Mouse (Mus musculus) embryonic facial prominence, embryonic 12.5 days (tissue): Measurements from ENCODE around the gene Scly. TPM values are rescaled to one million over a fixed set of nuclear protein-coding genes. Genes with fewer than 3 reads are reported as not detected.

Experiments
- ATAC-seq: fragments of 200-750 bp; cut with Nextera tagmentation; 2 replicates; pipeline ENCODE4 v1.8.0; 2017; ENCODE audit not compliant: insufficient number of reproducible peaks, insufficient read depth, low FRiP score, low TSS enrichment
- H3K27ac ChIP-seq: fragments of 300-500 bp; sonication (generic); 2 replicates; pipeline ENCODE4 v1.5.1; 2016; ENCODE audit warnings: mild to moderate bottlenecking
- H3K27me3 ChIP-seq: fragments of 300-500 bp; sonication (generic); 2 replicates; pipeline ENCODE4 v1.6.1; 2016; ENCODE audit warnings: mild to moderate bottlenecking, moderate library complexity
- H3K36me3 ChIP-seq: fragments of 300-500 bp; sonication (generic); 2 replicates; pipeline ENCODE4 v1.6.1; 2016; ENCODE audit warnings: mild to moderate bottlenecking
- H3K4me1 ChIP-seq: fragments of 300-500 bp; sonication (generic); 2 replicates; pipeline ENCODE4 v1.6.1; 2016
- H3K4me2 ChIP-seq: fragments of 300-500 bp; sonication (generic); replicated peaks from 2 replicates; pipeline ENCODE4 v1.6.1; 2016; ENCODE audit warnings: mild to moderate bottlenecking, moderate library complexity
- H3K4me3 ChIP-seq: fragments of 300-500 bp; sonication (generic); 2 replicates; pipeline ENCODE4 v1.5.1; 2016; ENCODE audit warnings: mild to moderate bottlenecking
- H3K9ac ChIP-seq: fragments of 300-500 bp; sonication (generic); 2 replicates; pipeline ENCODE4 v1.6.1; 2016; ENCODE audit warnings: mild to moderate bottlenecking, moderate library complexity
- H3K9me3 ChIP-seq: fragments of 300-500 bp; sonication (generic); 2 replicates; pipeline ENCODE4 v1.6.1; 2016; ENCODE audit warnings: mild to moderate bottlenecking, moderate library complexity
- WGBS: fragments of 180-500 bp; shearing (Covaris S2); methylation state at CpG from one replicate; pipeline ENCODE4 v1.1.7; 2016; 5-methylcytosine and 5-hydroxymethylcytosine counted together
- polyA plus RNA-seq: library from polyadenylated mRNA; unstranded; fragments of >200 nt; fragmentation: Nextera tagmentation; extraction: Ambion mirVana; gene quantifications from 2 replicates; pipeline ENCODE4 v1.2.1, GENCODE M21; 2016

Gene Scly
- polyA plus RNA-seq, 1 experiment from 2014 or later = 14.2 TPM

- no peak for ATAC-seq
- H3K4me3 ChIP-seq = no peak overlapping the region
- 0 out of 2 replicates have a peak, but pooled peaks cover 3% of the 10 kb centered on the region for H3K4me1 ChIP-seq
- peaks cover 21% of the 10 kb centered on the region for H3K36me3 ChIP-seq
- 84% methylated on average over 3 of the region's 3 CpGs for WGBS
- no peak overlapping the region for H3K27ac ChIP-seq
- no peak overlapping the region for H3K9ac ChIP-seq
- no peaks in the 10 kb centered on the region for H3K9me3 ChIP-seq
- no peaks in the 10 kb centered on the region for H3K27me3 ChIP-seq
- no peak overlapping the region for H3K4me2 ChIP-seq
Observed at GRCm38 (mm10) chr1:91302021-91302420, 3.9 kb downstream of the Scly start.

DNA sequence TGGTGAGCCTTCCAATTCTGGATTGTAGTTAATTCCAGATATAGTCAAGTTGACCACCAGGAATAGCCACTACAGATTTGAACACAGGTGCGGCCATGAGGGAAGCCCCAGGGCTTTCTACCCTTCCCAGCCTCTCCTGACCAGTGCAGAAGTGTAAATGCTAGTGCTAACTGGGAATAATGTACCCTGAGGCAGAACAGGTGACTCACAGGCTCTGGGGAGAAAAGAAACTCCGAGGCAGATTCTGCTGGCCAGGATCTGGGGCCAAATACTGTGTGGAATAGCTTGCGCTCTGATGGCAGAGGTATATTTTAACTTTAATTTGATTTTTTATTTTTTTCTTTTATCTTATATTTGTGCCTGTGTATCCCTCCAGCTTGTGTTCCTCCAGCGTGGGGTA, 6.5 kb downstream of the Scly start:
- H3K27me3 ChIP-seq = no peaks in the 10 kb centered on the region
- H3K9me3 ChIP-seq = no peaks in the 10 kb centered on the region
- no peak overlapping the region for H3K4me2 ChIP-seq
- H3K36me3 ChIP-seq = peaks cover 39% of the 10 kb centered on the region
- no peak overlapping the region for H3K9ac ChIP-seq
- 82% methylated on average over 4 of the region's 4 CpGs for WGBS
- no peaks in the 10 kb centered on the region for H3K4me1 ChIP-seq
- no peak overlapping the region for H3K27ac ChIP-seq
- ATAC-seq = no peak
- no peak overlapping the region for H3K4me3 ChIP-seq

GRCm38 (mm10) chr1:91309366-91310085, 11.4 kb downstream of the Scly start:
- Histone ChIP-seq H3K4me1 (0 out of 2 replicates have a peak, but pooled peaks cover 2% of the 10 kb centered on the region), H3K9ac (no peak overlapping the region), H3K27ac (no peak overlapping the region), H3K4me3 (no peak overlapping the region), H3K27me3 (no peaks in the 10 kb centered on the region), H3K9me3 (no peaks in the 10 kb centered on the region), H3K4me2 (no peak overlapping the region), H3K36me3 (peaks cover 48% of the 10 kb centered on the region)
- 93% methylated on average over 13 of the region's 13 CpGs for WGBS
- no peak for ATAC-seq

DNA sequence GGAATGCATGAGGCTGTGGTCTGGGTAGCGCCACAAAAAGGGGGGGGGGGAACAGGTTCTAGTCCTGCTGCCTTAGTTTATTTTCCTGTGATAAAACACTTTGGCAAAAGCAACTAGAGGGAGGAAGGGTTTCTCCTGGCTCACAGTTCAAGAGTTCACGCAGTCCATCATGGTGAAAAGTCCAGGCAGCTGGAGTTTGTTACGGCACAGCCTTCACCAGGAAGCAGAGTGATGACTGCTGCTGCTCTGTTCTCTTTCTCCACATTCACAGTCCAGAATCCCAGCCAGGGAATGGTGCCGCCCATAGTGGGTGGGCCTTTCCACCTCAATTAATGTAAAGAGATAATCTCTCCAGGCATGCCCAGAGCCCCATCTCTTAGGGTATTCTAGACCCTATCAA, 14.1 kb downstream of the Scly start:
- H3K4me3 ChIP-seq = no peak overlapping the region
- H3K27me3 ChIP-seq = no peaks in the 10 kb centered on the region
- 0 out of 2 replicates have a peak, but pooled peaks cover 2% of the 10 kb centered on the region for H3K4me1 ChIP-seq
- no peak for ATAC-seq
- H3K4me2 ChIP-seq = no peak overlapping the region
- 90% methylated on average over 4 of the region's 4 CpGs for WGBS
- no peak overlapping the region for H3K27ac ChIP-seq
- no peak overlapping the region for H3K9ac ChIP-seq
- H3K36me3 ChIP-seq = peaks cover 29% of the 10 kb centered on the region
- H3K9me3 ChIP-seq = no peaks in the 10 kb centered on the region

DNA sequence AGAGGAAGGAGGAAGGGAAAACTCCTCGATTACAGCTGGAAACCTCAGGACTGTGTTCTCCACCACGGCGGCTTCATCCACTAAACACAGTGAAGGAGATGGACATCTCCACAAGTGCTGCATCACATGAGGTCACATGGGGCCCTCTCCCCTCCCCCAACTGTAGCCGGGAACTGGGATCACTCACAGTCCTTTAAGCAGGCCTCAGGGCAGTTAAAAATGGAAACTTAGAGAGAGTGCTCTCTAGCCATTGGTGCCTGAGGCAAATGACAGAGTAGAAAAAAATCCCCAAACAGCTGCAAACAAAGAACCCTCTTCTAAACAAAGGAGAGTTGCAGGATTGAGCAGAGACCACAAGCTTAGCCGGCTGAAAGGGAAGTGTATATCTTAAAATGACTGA, 15.1 kb downstream of the Scly start:
- H3K4me1 ChIP-seq = 0 out of 2 replicates have a peak, but pooled peaks cover 2% of the 10 kb centered on the region
- H3K27me3 ChIP-seq = no peaks in the 10 kb centered on the region
- no peaks in the 10 kb centered on the region for H3K9me3 ChIP-seq
- H3K36me3 ChIP-seq = peaks cover 27% of the 10 kb centered on the region
- WGBS = 31% methylated on average over 5 of the region's 5 CpGs
- ATAC-seq = no peak
- H3K27ac ChIP-seq = peak overlapping the region; percentile 20; the same call in 1 of the 2 replicates
- no peak overlapping the region for H3K4me2 ChIP-seq
- H3K9ac ChIP-seq = no peak overlapping the region
- H3K4me3 ChIP-seq = no peak overlapping the region

DNA sequence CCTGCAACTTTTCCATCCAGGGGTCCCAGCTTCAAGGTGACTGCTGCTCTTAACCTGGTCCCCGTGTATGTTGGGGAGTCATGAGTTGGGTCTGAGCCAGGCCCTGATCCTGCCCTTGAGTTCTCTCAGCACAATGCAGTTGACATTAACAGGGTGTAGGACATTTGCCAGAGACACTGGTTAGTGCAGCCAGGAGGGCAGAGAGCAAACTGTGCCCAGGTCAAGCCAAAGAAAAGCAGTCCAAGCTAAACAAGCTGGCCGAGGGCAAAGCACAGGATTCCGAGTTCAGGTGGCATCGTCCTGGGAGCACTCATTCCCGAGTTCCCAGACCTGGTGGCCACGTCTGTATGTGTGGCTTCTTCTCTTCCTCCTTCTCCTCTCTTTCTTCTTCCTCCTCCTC, 19.5 kb downstream of the Scly start:
- ATAC-seq = no peak
- H3K4me2 ChIP-seq = no peak overlapping the region
- no peak overlapping the region for H3K27ac ChIP-seq
- 0 out of 2 replicates have a peak, but pooled peaks cover 2% of the 10 kb centered on the region for H3K4me1 ChIP-seq
- H3K9ac ChIP-seq = no peak overlapping the region
- no peaks in the 10 kb centered on the region for H3K27me3 ChIP-seq
- 78% methylated on average over 6 of the region's 6 CpGs for WGBS
- no peaks in the 10 kb centered on the region for H3K36me3 ChIP-seq
- no peaks in the 10 kb centered on the region for H3K9me3 ChIP-seq
- H3K4me3 ChIP-seq = no peak overlapping the region

- no peak for ATAC-seq
- no peaks in the 10 kb centered on the region for H3K9me3 ChIP-seq
- no peaks in the 10 kb centered on the region; the same call in 1 of the 2 replicates for H3K27me3 ChIP-seq
- H3K9ac ChIP-seq = no peak within 1 kb of the TSS
- H3K27ac ChIP-seq = no peak within 1 kb of the TSS
- 69% methylated on average over 19 of the region's 19 CpGs for WGBS
- no peak within 1 kb of the TSS for H3K4me3 ChIP-seq
- H3K36me3 ChIP-seq = no peaks in the 10 kb centered on the region
- no peak within 1 kb of the TSS for H3K4me2 ChIP-seq
- no peaks in the 10 kb centered on the region for H3K4me1 ChIP-seq
Observed at GRCm38 (mm10) chr1:91321760-91322438, 23.8 kb downstream of the Scly start, which contains the start of gene Espnl. Gene Espnl, plus strand, starts transcription at chr1:91322075.

- 51% methylated on average over 2 of the region's 2 CpGs for WGBS
Observed at GRCm38 (mm10) chr1:91324646-91325045, 26.5 kb downstream of the Scly start.

DNA sequence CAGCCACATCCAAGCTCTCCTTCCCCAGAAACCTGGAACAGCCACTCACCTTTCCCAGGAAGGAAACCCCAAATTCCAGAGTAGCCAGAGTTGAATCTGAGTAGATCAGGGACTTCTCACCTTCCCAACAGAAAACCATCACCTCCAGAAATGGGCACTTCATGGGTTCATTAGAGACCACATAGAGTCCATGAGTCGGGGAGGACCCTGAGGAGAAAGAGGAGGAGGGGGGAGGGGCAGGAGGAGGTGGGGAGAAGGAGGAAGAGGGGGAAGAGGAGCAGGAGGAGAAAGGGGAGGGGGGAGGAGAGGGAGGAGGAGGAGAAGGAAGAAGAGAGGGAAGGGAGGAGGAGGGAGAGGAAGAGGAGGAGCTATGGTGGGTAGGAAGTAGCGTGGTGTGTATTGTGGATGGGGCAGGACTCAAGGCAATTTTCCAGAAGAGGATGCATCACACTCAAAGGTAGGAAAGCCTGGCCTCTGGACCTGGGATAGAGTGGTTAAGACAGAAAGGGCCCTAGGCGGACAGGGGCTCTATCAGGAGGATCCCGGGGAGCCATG, 27.4 kb downstream of the Scly start:
- no peak for ATAC-seq
- H3K4me1 ChIP-seq = no peaks in the 10 kb centered on the region
- 69% methylated on average over 4 of the region's 4 CpGs for WGBS
- H3K4me2 ChIP-seq = no peak overlapping the region
- no peak overlapping the region for H3K4me3 ChIP-seq
- no peaks in the 10 kb centered on the region; the same call in 1 of the 2 replicates for H3K27me3 ChIP-seq
- H3K9ac ChIP-seq = no peak overlapping the region
- H3K36me3 ChIP-seq = no peaks in the 10 kb centered on the region
- no peak overlapping the region for H3K27ac ChIP-seq
- H3K9me3 ChIP-seq = no peaks in the 10 kb centered on the region

More at GRCm38 (mm10) chr1:91324646-91325045, 26.5 kb downstream of the Scly start:
- Histone ChIP-seq H3K4me2 (no peak overlapping the region), H3K27me3 (no peaks in the 10 kb centered on the region; the same call in 1 of the 2 replicates), H3K4me1 (no peaks in the 10 kb centered on the region), H3K27ac (no peak overlapping the region), H3K4me3 (no peak overlapping the region), H3K9me3 (no peaks in the 10 kb centered on the region), H3K36me3 (no peaks in the 10 kb centered on the region), H3K9ac (no peak overlapping the region)
- ATAC-seq = no peak

GRCm38 (mm10) chr1:91332102-91332501, 34.0 kb downstream of the Scly start:
- no peak for ATAC-seq
- no peaks in the 10 kb centered on the region for H3K36me3 ChIP-seq
- H3K27me3 ChIP-seq = no peaks in the 10 kb centered on the region
- H3K9ac ChIP-seq = no peak overlapping the region
- H3K4me2 ChIP-seq = no peak overlapping the region
- H3K4me3 ChIP-seq = no peak overlapping the region
- H3K9me3 ChIP-seq = no peaks in the 10 kb centered on the region
- 56% methylated on average over 4 of the region's 4 CpGs for WGBS
- 0 out of 2 replicates have a peak, but pooled peaks cover 3% of the 10 kb centered on the region for H3K4me1 ChIP-seq
- 0 out of 2 replicates have a peak overlapping the region, but pooled peaks have one; percentile 23 for H3K27ac ChIP-seq

DNA sequence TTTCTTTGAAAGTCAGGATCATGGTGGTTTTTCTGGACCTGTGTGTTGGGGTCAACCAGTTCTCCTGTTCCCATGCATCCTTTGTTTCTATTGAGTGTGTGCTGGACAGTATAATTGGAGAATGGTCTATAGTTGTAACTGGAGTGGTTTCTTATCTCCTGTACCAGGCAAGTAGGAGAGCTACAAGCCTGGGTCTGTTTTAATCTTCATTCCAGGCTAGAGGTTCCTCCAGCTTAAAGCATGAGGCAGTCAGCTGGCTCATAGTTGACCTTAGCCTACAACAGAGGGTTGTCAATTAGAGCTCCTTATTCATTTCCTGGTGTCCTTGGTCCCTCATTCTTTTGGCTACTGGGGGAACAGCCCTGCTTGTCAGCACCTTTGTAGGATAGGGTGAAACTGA, 35.4 kb downstream of the Scly start:
- 0 out of 2 replicates have a peak, but pooled peaks cover 3% of the 10 kb centered on the region for H3K4me1 ChIP-seq
- H3K36me3 ChIP-seq = no peaks in the 10 kb centered on the region
- H3K4me3 ChIP-seq = no peak overlapping the region
- H3K4me2 ChIP-seq = no peak overlapping the region
- H3K9ac ChIP-seq = no peak overlapping the region
- H3K27ac ChIP-seq = no peak overlapping the region
- no peak for ATAC-seq
- no peaks in the 10 kb centered on the region for H3K27me3 ChIP-seq
- H3K9me3 ChIP-seq = no peaks in the 10 kb centered on the region
